Mouse (Mus musculus) CH12.LX (cell line): ENCODE data around the gene Mark4. TPM values are rescaled to one million over a fixed set of nuclear protein-coding genes. Genes with fewer than 3 reads are reported as not detected.

Source experiments
- DNase-seq: peaks from one replicate; pipeline ENCODE4 v3.0.0-alpha.2; 2013; ENCODE audit errors: extremely low read depth
- H3K27ac ChIP-seq: 2 replicates; pipeline ENCODE4 v1.5.1; 2012; ENCODE audit warnings: low read depth, mild to moderate bottlenecking, control low read depth, moderate library complexity; ENCODE audit not compliant: insufficient read depth
- H3K27me3 ChIP-seq: replicated peaks from 2 replicates; pipeline ENCODE3; 2012; ENCODE audit warnings: inconsistent platforms
- H3K36me3 ChIP-seq, 2 experiments: replicated peaks in 1 of 2; 2 replicates each; pipeline versions ENCODE3 to v1.6.1; 2012; ENCODE audit warnings: inconsistent platforms in 1 of 2, low read length in 1 of 2, mild to moderate bottlenecking in 1 of 2, mixed read lengths in 1 of 2, moderate library complexity in 1 of 2; ENCODE audit not compliant: control insufficient read depth in 1 of 2, insufficient read depth in 1 of 2
- H3K4me1 ChIP-seq, 2 experiments: 2 replicates each; pipeline ENCODE4 v1.6.1; 2012; ENCODE audit warnings: inconsistent platforms in 1 of 2, moderate library complexity in 1 of 2; ENCODE audit not compliant: insufficient read depth in 2 of 2, control insufficient read depth in 1 of 2
- H3K4me2 ChIP-seq: 2 replicates; pipeline ENCODE4 v1.6.1; 2012; ENCODE audit warnings: low read depth, mild to moderate bottlenecking, control low read depth; ENCODE audit not compliant: poor library complexity, insufficient read depth, severe bottlenecking
- H3K4me3 ChIP-seq, 3 experiments: fragments of 150-350 bp in 1 of 3; sonication (generic) in 1 of 3; replicated peaks in 1 of 3; 2 replicates each; pipeline versions ENCODE3 to v1.5.1; 2011 to 2012; ENCODE audit warnings: low read depth in 2 of 3, low read length in 2 of 3, mild to moderate bottlenecking in 2 of 3, moderate library complexity in 2 of 3, control low read depth in 1 of 3, improper control_type of control experiment in 1 of 3, inconsistent platforms in 1 of 3, mixed read lengths in 1 of 3; ENCODE audit not compliant: poor library complexity in 1 of 3
- H3K79me2 ChIP-seq: replicated peaks from 2 replicates; pipeline ENCODE4 v1.6.1; 2012; ENCODE audit warnings: mild to moderate bottlenecking, moderate library complexity; ENCODE audit not compliant: control insufficient read depth, poor library complexity, insufficient read depth, severe bottlenecking; ENCODE audit errors: extremely low read depth
- H3K9ac ChIP-seq: 2 replicates; pipeline ENCODE4 v1.6.1; 2012; ENCODE audit warnings: low read depth, mild to moderate bottlenecking, control low read depth, moderate library complexity; ENCODE audit not compliant: insufficient read depth
- H3K9me3 ChIP-seq: replicated peaks from 2 replicates; pipeline ENCODE3; 2012; ENCODE audit warnings: low read length, inconsistent platforms, mixed read lengths
- BHLHE40 ChIP-seq: IDR thresholded peaks from 2 replicates; pipeline ENCODE4 v1.6.1; 2011; ENCODE audit warnings: mild to moderate bottlenecking, low read depth, low read length, improper control_type of control experiment
- CHD1 ChIP-seq: IDR thresholded peaks from 2 replicates; pipeline ENCODE4 v1.6.1; 2012; ENCODE audit warnings: low read depth, low read length, improper control_type of control experiment, inconsistent platforms
- ELF1 ChIP-seq: IDR thresholded peaks from 2 replicates; pipeline ENCODE4 v1.6.1; 2014; ENCODE audit warnings: low read depth, mild to moderate bottlenecking, inconsistent platforms, low read length, improper control_type of control experiment
- EP300 ChIP-seq: IDR thresholded peaks from 2 replicates; pipeline ENCODE4 v1.6.1; 2011; ENCODE audit warnings: low read length, improper control_type of control experiment
- GABPA ChIP-seq: IDR thresholded peaks from 2 replicates; pipeline ENCODE4 v1.6.1; 2012; ENCODE audit warnings: low read depth, low read length, improper control_type of control experiment, inconsistent platforms; ENCODE audit not compliant: insufficient replicate concordance
- JUND ChIP-seq: conservative IDR thresholded peaks from 2 replicates; pipeline ENCODE4 v1.6.1; 2011; ENCODE audit warnings: low read depth, low read length, improper control_type of control experiment
- MAZ ChIP-seq: IDR thresholded peaks from 2 replicates; pipeline ENCODE4 v1.6.1; 2012; ENCODE audit warnings: low read depth, mild to moderate bottlenecking, inconsistent platforms, low read length, improper control_type of control experiment, moderate library complexity
- MEF2A ChIP-seq: IDR thresholded peaks from 2 replicates; pipeline ENCODE4 v1.6.1; 2014; ENCODE audit warnings: low read depth, mild to moderate bottlenecking, inconsistent platforms, low read length, improper control_type of control experiment, borderline replicate concordance
- RAD21 ChIP-seq: IDR thresholded peaks from 2 replicates; pipeline ENCODE4 v1.6.1; 2011; ENCODE audit warnings: low read depth, mild to moderate bottlenecking, low read length, improper control_type of control experiment, moderate library complexity
- TCF12 ChIP-seq: IDR thresholded peaks from 2 replicates; pipeline ENCODE4 v1.6.1; 2014; ENCODE audit warnings: low read depth, mild to moderate bottlenecking, inconsistent platforms, low read length, improper control_type of control experiment
- USF2 ChIP-seq: conservative IDR thresholded peaks from 2 replicates; pipeline ENCODE4 v1.6.1; 2011; ENCODE audit warnings: low read depth, low read length, improper control_type of control experiment
- dilution Hi-C: fragments of 300-500 bp; cut with MboI; formaldehyde crosslinking; loops from 2 replicates; pipeline ENCODE4 v1.14.3; 2020; ENCODE audit warnings: low sequenced_read_pairs; ENCODE audit not compliant: extremely low pct_unique_long_range_greater_than_20kb, extremely low pct_ligation_motif_present
- in situ Hi-C: fragments of 300-500 bp; cut with MboI; formaldehyde crosslinking; loops from 3 replicates; pipeline ENCODE4 v1.14.3; 2019; ENCODE audit warnings: low sequenced_read_pairs, low pct_ligation_motif_present, low pct_unique_long_range_greater_than_20kb, mixed read lengths
- polyA plus RNA-seq: library from polyadenylated mRNA; unstranded; fragments of >175 nt; gene quantifications from 2 replicates; pipeline ENCODE4 v1.2.1, GENCODE M21; 2012; ENCODE audit warnings: low read depth; ENCODE audit not compliant: insufficient read length
- total RNA-seq, 2 experiments: library from RNA; depleted of rRNA; stranded (reverse); fragments of 300-350 nt in 1 of 2; fragments of >200 nt in 1 of 2; gene quantifications; 2 replicates each; pipeline ENCODE4 v1.2.3; 2012 to 2014

Mark4 gene
- total and polyA plus RNA-seq, 3 experiments = 1.7 to 11.9 (median 7.3) TPM

GRCm38 (mm10) chr7:19399496-19400280, 58.9 kb downstream of the Mark4 start:
- no peak overlapping the region for H3K27ac ChIP-seq
- no peak overlapping the region for H3K9ac ChIP-seq
- H3K4me2 ChIP-seq = no peak overlapping the region
- H3K36me3 ChIP-seq = peaks cover 13 to 21% of the 10 kb centered on the region in 2 experiments
- H3K27me3 ChIP-seq = peaks cover 49% of the 10 kb centered on the region
- H3K4me3 ChIP-seq = no peak overlapping the region
- DNase-seq = no peak
- peaks cover 2 to 11% of the 10 kb centered on the region in 2 experiments; a peak in 3 of 4 replicates for H3K4me1 ChIP-seq
- no peaks in the 10 kb centered on the region for H3K79me2 ChIP-seq
- no peak for TF ChIP-seq CHD1
- no peak for TF ChIP-seq USF2
- TF ChIP-seq GABPA = no peak
- TF ChIP-seq TCF12 = no peak
- no peak for TF ChIP-seq BHLHE40
- TF ChIP-seq ELF1 = no peak
- no peak for TF ChIP-seq EP300
- dilution Hi-C loops = no loop called here
- peaks cover 16% of the 10 kb centered on the region for H3K9me3 ChIP-seq
- in situ Hi-C loops = loop anchor here (25.0 kb wide), 2 partner anchors 163 to 463 kb away; partner anchors contain the start of genes Ceacam16, Gm19345 and Ppp1r37

GRCm38 (mm10) chr7:19394484-19394883, 64.1 kb downstream of the Mark4 start:
- H3K27ac ChIP-seq = no peak overlapping the region
- DNase-seq = no peak
- dilution Hi-C loops = no loop called here
- no peaks in the 10 kb centered on the region for H3K79me2 ChIP-seq
- no peak for TF ChIP-seq JUND
- TF ChIP-seq CHD1 = no peak
- no peak for TF ChIP-seq MAZ
- TF ChIP-seq RAD21 = no peak
- TF ChIP-seq MEF2A = no peak
- TF ChIP-seq, all 38 proteins: peak for 0
- Histone ChIP-seq H3K4me1 (no peaks in the 10 kb centered on the region), H3K27me3 (peaks cover 4% of the 10 kb centered on the region), H3K36me3 (peaks cover 62 to 72% of the 10 kb centered on the region in 2 experiments), H3K9ac (no peak overlapping the region), H3K4me3 (no peak overlapping the region), H3K4me2 (no peak overlapping the region), H3K9me3 (no peaks in the 10 kb centered on the region)
- in situ Hi-C loops = no loop called here
